Mouse (Mus musculus): ENCODE data around the gene Atrnl1. TPM values are rescaled to one million over a fixed set of nuclear protein-coding genes. Genes with fewer than 3 reads are reported as not detected.
"Not testable (repeated sequence)": the region's sequence is repeated elsewhere in the genome, so short reads cannot be mapped to it uniquely, and the experiment has no call there.

Gene Atrnl1
- polyA plus RNA-seq, 1 experiment, result 6.9 TPM

DNA sequence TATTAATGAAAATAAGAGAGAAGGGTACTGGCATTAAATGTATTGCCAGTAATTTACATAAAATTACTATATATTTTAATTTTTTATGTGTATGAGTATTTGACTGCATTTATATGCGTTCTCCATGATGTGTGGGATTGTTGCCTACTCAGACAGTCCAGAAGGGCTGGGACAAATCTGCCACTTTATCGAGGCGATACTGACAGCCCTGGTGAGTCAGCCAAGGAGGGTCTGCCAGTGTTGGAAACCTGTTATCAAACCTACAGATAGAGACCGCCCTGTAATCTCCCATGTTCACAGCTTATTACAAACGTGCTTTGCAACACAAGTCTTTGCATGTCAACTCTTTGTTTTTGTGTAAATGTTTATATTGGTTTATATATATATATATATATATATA, 347.9 kb downstream of the Atrnl1 start:
- Histone ChIP-seq H3K4me3 (ENCODE audit: insufficient read depth, low read depth, low read length) (no peak overlapping the region), H3K4me1 (ENCODE audit: control insufficient read depth, insufficient read depth, insufficient read length, low read length) (no peaks in the 10 kb centered on the region), H3K27ac (replicated peaks; ENCODE audit: low read depth, low read length) (no peak overlapping the region)

- Histone ChIP-seq H3K4me1 (ENCODE audit: control insufficient read depth, insufficient read depth, insufficient read length, low read length) (no peaks in the 10 kb centered on the region), H3K27ac (replicated peaks; ENCODE audit: low read depth, low read length) (no peak overlapping the region), H3K4me3 (ENCODE audit: insufficient read depth, low read depth, low read length) (no peak overlapping the region)
These were observed 350.5 kb downstream of the Atrnl1 start for GRCm38 (mm10) chr19:57961321-57961720.

DNA sequence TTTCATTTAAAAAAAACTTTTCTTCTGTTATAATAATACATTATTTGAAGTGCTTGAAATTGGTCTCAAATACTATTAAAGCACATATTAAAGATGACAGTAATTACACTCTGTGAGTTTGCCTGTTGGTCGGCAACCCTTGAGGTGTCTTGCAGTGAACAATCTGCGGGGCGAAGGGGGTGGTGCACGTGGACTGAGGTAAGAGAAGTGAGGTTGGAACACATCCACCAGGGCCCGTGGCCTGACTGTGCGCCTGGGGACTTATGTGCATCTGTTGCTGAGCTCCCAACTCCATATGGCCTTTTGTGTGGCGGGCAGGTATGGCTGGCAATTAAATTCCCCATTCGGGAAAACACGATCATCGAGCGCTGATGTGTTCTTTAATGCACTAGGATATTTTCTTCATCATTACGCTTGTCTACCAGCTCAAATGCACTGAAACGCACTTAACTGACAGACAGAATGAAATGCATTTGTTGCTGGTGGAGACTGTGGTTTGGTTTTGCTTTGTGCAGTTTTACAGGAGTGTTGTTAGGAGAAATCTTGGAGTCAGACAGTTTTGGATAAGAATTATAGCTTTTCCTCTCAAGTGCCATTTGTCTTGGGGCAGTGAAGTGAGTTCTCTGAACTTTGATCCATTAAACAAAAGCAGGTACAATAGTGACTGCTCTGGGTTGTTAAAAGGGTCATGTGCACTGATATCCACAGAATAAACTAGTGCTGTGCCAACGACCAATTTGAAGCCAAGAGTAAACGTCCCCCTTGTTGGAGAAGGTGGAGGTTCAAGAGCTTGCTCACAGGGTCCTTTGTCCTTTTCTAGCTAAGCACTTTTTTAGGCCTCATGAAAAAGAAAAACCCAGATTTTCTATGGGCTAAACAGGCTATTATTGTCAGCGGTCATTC, 351.2 kb downstream of the Atrnl1 start:
- no peak overlapping the region for H3K27ac ChIP-seq (replicated peaks; ENCODE audit: low read depth, low read length)
- H3K4me1 ChIP-seq (ENCODE audit: control insufficient read depth, insufficient read depth, insufficient read length, low read length), result no peaks in the 10 kb centered on the region
- H3K4me3 ChIP-seq (ENCODE audit: insufficient read depth, low read depth, low read length), result no peak overlapping the region

- Histone ChIP-seq H3K4me3 (ENCODE audit: insufficient read depth, low read depth, low read length) (no peak overlapping the region), H3K4me1 (ENCODE audit: control insufficient read depth, insufficient read depth, insufficient read length, low read length) (no peaks in the 10 kb centered on the region), H3K27ac (replicated peaks; ENCODE audit: low read depth, low read length) (no peak overlapping the region)
These were observed 353.0 kb downstream of the Atrnl1 start for GRCm38 (mm10) chr19:57963874-57964273.

DNA sequence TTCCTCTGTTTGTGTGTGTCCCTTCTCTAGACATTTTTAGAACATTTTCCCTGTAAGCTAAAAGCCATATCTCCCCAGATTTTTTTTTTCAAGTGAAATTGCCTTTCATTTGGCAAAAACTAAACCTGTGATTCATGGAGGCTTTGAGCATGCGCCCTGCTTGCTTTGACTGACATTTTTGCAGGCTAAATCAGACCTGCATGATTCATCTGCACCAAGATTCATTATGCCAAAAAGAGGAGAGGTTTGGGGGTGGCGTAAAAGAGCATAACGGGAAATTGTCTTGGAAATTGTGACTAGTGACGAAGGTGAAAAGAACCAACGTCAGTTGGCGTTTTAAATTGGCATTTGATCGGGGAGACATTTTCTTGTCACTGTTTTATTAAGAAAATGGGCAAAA, 358.9 kb downstream of the Atrnl1 start:
- Histone ChIP-seq H3K27ac (replicated peaks; ENCODE audit: low read depth, low read length) (no peak overlapping the region), H3K4me3 (ENCODE audit: insufficient read depth, low read depth, low read length) (no peak overlapping the region), H3K4me1 (ENCODE audit: control insufficient read depth, insufficient read depth, insufficient read length, low read length) (no peaks in the 10 kb centered on the region)

DNA sequence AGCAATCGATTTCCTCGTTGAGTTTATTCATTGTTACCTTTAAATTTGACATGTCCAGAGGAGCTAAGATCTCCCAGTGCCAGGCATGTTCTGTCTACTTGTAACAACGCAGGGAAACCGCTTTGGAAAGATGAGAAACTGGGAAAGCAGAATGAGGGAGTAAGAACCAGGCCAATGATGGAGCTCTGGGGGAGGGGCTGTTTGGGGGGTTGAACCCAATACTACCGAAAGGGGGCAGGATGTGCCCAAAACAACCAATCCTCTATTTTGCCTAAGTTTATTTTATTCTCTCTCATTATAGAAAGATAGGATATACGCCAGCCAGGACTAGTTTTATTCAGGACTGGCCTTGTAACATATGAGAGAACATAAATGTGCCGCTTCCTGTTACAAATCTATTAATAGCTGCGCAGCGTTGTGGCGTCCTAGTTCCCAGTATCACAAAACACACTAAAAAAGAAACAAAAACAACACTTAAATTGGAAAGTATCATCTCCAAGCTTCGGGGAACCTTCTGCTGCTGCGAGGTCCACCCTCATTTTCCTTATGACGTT, 359.6 kb downstream of the Atrnl1 start:
- Histone ChIP-seq H3K4me3 (ENCODE audit: insufficient read depth, low read depth, low read length) (no peak overlapping the region), H3K4me1 (ENCODE audit: control insufficient read depth, insufficient read depth, insufficient read length, low read length) (no peaks in the 10 kb centered on the region), H3K27ac (replicated peaks; ENCODE audit: low read depth, low read length) (no peak overlapping the region)

DNA sequence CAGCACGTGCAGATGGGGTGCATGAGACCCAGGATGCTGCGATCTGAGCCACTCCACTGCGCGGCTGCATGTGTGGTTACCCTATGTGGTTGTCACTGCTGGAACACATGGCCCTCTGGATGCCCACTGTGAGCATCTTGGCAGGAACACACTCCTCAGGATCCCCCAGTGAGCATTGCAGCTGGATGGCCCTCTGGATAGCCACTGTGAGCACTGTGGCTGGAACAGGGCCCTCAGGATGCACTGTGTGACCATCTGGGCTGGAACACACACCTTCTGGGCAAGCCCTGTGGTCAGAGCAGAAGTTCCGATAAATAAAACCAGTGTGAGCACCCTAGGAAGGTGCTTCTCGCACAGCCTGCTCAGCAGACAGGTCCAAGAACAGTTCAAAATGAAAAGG, 364.4 kb downstream of the Atrnl1 start:
- Histone ChIP-seq H3K27ac (replicated peaks; ENCODE audit: low read depth, low read length) (no peak overlapping the region), H3K4me1 (ENCODE audit: control insufficient read depth, insufficient read depth, insufficient read length, low read length) (no peaks in the 10 kb centered on the region), H3K4me3 (ENCODE audit: insufficient read depth, low read depth, low read length) (no peak overlapping the region)

- Histone ChIP-seq H3K4me3 (ENCODE audit: insufficient read depth, low read depth, low read length) (no peak overlapping the region), H3K27ac (replicated peaks; ENCODE audit: low read depth, low read length) (no peak overlapping the region), H3K4me1 (ENCODE audit: control insufficient read depth, insufficient read depth, insufficient read length, low read length) (no peaks in the 10 kb centered on the region)
These were observed 375.4 kb downstream of the Atrnl1 start for GRCm38 (mm10) chr19:57985918-57986900.

- Histone ChIP-seq H3K4me3 (ENCODE audit: insufficient read depth, low read depth, low read length) (no peak overlapping the region), H3K4me1 (ENCODE audit: control insufficient read depth, insufficient read depth, insufficient read length, low read length) (no peaks in the 10 kb centered on the region), H3K27ac (replicated peaks; ENCODE audit: low read depth, low read length) (no peak overlapping the region)
These were observed 377.0 kb downstream of the Atrnl1 start for GRCm38 (mm10) chr19:57987696-57988393.

DNA sequence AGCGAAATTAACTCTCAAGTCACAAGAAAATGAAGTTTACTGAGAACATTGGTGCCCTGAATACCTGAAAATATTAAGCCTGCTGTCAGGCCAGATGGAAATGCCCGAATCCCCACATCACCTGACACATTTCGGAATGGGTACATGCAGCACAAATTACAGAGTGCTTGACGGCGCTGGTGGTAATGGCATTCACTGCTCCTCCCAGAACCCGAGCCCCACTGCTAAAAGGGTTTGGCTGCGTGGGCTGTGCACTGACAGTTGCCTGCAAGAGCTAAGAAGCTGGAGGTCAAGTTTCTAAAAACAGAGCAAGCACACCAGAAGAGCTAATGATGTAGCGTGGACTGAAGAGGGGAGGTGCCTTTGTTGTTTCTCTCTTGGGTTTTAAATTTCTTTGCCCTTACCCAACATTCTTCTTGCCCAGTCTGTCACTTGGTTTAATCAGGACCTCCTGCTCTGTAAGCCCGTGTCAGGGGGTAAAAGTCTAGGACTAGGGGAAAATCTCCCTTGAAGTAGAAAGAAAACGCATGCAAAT, 377.8 kb downstream of the Atrnl1 start:
- Histone ChIP-seq H3K4me3 (ENCODE audit: insufficient read depth, low read depth, low read length) (no peak overlapping the region), H3K27ac (replicated peaks; ENCODE audit: low read depth, low read length) (no peak overlapping the region), H3K4me1 (ENCODE audit: control insufficient read depth, insufficient read depth, insufficient read length, low read length) (no peaks in the 10 kb centered on the region)

DNA sequence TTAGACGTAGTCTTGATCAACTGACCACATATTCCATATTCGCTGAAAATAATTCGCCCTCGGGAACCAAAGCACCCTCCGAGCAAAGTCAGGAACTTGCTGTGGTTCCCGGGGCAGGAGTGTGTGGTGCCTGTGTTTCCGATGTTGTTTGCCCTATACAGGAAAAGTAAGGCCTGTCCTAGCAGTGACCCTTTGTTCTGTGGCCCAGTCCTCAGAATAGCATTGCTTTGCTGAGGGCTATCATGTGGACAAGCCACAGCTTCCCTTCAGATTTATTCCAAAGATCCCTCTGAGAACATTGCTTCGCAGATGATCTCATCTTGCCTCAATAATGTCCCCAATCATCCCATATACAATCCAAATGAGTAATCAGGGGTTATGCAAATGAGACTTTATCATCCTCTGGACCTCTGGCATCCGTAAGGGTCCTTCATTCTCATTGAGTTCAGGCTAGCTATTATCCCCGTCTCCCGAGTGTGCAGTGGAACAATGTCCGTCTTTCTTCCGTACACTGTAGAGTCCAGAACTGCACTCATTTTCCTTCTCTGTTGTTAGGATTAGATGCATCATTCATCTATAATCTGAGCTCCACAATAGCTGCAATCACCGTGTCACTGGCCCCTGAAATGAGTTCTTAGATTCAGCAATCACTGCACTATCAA, 380.4 kb downstream of the Atrnl1 start:
- Histone ChIP-seq H3K4me1 (ENCODE audit: control insufficient read depth, insufficient read depth, insufficient read length, low read length) (no peaks in the 10 kb centered on the region), H3K27ac (replicated peaks; ENCODE audit: low read depth, low read length) (no peak overlapping the region), H3K4me3 (ENCODE audit: insufficient read depth, low read depth, low read length) (no peak overlapping the region)

GRCm38 (mm10) chr19:57994174-57994833, 383.5 kb downstream of the Atrnl1 start:
- not testable (repeated sequence) for H3K4me1 ChIP-seq (ENCODE audit: control insufficient read depth, insufficient read depth, insufficient read length, low read length); H3K27ac ChIP-seq (replicated peaks; ENCODE audit: low read depth, low read length); H3K4me3 ChIP-seq (ENCODE audit: insufficient read depth, low read depth, low read length)

- H3K4me1 ChIP-seq (ENCODE audit: control insufficient read depth, insufficient read depth, insufficient read length, low read length), result no peaks in the 10 kb centered on the region
- no peak overlapping the region for H3K27ac ChIP-seq (replicated peaks; ENCODE audit: low read depth, low read length)
- H3K4me3 ChIP-seq (ENCODE audit: insufficient read depth, low read depth, low read length), result no peak overlapping the region
These were observed 384.2 kb downstream of the Atrnl1 start for GRCm38 (mm10) chr19:57995015-57995414.

DNA sequence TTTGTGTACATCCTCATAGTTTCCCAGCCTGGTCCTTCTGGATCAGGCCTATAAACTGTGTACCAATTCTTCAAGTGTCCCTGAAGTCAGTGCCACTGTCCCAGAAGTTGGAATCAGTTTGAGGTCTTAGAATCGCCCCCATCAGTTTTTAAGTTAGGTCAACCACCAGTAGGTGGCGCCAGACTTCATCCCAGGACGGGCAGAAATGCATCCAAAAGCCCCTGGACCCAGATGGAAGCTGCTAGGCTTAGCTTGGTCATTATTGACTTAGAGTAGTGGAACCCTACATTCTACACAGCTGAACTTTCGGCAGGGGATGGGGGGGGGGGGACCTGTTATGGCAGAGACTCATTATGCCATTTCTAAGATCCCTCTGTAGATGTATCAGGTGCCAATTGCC, 387.1 kb downstream of the Atrnl1 start:
- H3K4me3 ChIP-seq (ENCODE audit: insufficient read depth, low read depth, low read length), result no peak overlapping the region
- no peaks in the 10 kb centered on the region for H3K4me1 ChIP-seq (ENCODE audit: control insufficient read depth, insufficient read depth, insufficient read length, low read length)
- no peak overlapping the region for H3K27ac ChIP-seq (replicated peaks; ENCODE audit: low read depth, low read length)
